Mouse (Mus musculus): ENCODE measurements around the gene Cabp1. TPM values are rescaled to one million over a fixed set of nuclear protein-coding genes. Genes with fewer than 3 reads are reported as not detected.
A peak's percentile ranks its signal among the peaks of the same experiment; 100 is the strongest.

Gene Cabp1
- polyA plus RNA-seq, 1 experiment from 2014 or later, result not detected

GRCm38 (mm10) chr5:115182925-115183324 is 11.3 kb downstream of the Cabp1 start:
- no peak overlapping the region for H3K27ac ChIP-seq (ENCODE audit: low read depth)
- H3K9ac ChIP-seq (replicated peaks), result no peak overlapping the region
- no peak overlapping the region for H3K4me3 ChIP-seq (ENCODE audit: low read depth, low read length)
- no peak for ATAC-seq
- no peak overlapping the region for H3K4me2 ChIP-seq (ENCODE audit: low read depth, low read length)
- no peaks in the 10 kb centered on the region for H3K9me3 ChIP-seq (ENCODE audit: low read length)
- peaks cover 40% of the 10 kb centered on the region for H3K27me3 ChIP-seq (ENCODE audit: insufficient read depth, low read length)
- H3K4me1 ChIP-seq (ENCODE audit: insufficient read depth), result peaks cover 9% of the 10 kb centered on the region
- no peak for TF ChIP-seq EP300 (IDR thresholded peaks at IDR 0.05; ENCODE audit: low read depth)
- no peak for TF ChIP-seq CTCF (IDR thresholded peaks at IDR 0.05; ENCODE audit: low read depth)
- no peak for DNase-seq
- WGBS (ENCODE audit: insufficient replicate concordance), result 60% methylated on average over 8 of the region's 8 CpGs
- no peaks in the 10 kb centered on the region for H3K36me3 ChIP-seq (replicated peaks; ENCODE audit: insufficient read depth, low read length)

- Histone ChIP-seq H3K27me3 (ENCODE audit: insufficient read depth, low read length) (peaks cover 27% of the 10 kb centered on the region), H3K4me3 (ENCODE audit: low read depth, low read length) (no peak overlapping the region), H3K9ac (replicated peaks) (no peak overlapping the region), H3K4me2 (ENCODE audit: low read depth, low read length) (no peak overlapping the region), H3K9me3 (ENCODE audit: low read length) (no peaks in the 10 kb centered on the region), H3K4me1 (ENCODE audit: insufficient read depth) (no peaks in the 10 kb centered on the region; the same call in 1 of the 2 replicates), H3K27ac (ENCODE audit: low read depth) (no peak overlapping the region), H3K36me3 (replicated peaks; ENCODE audit: insufficient read depth, low read length) (no peaks in the 10 kb centered on the region)
- TF ChIP-seq CTCF (IDR thresholded peaks at IDR 0.05; ENCODE audit: low read depth) (no peak), EP300 (IDR thresholded peaks at IDR 0.05; ENCODE audit: low read depth) (no peak)
- ATAC-seq (peak; percentile 5; the same call in 1 of the 2 replicates), DNase-seq (no peak)
- 63% methylated on average over 13 of the region's 13 CpGs for WGBS (ENCODE audit: insufficient replicate concordance)
Observed at GRCm38 (mm10) chr5:115181248-115181940, 12.8 kb downstream of the Cabp1 start.

GRCm38 (mm10) chr5:115179596-115179995 is 14.6 kb downstream of the Cabp1 start:
- Histone ChIP-seq H3K27ac (ENCODE audit: low read depth) (no peak overlapping the region), H3K27me3 (ENCODE audit: insufficient read depth, low read length) (peaks cover 10% of the 10 kb centered on the region; the same call in 1 of the 2 replicates), H3K4me2 (ENCODE audit: low read depth, low read length) (no peak overlapping the region), H3K9ac (replicated peaks) (no peak overlapping the region), H3K36me3 (replicated peaks; ENCODE audit: insufficient read depth, low read length) (no peaks in the 10 kb centered on the region), H3K4me1 (ENCODE audit: insufficient read depth) (no peaks in the 10 kb centered on the region; the same call in 1 of the 2 replicates), H3K4me3 (ENCODE audit: low read depth, low read length) (no peak overlapping the region), H3K9me3 (ENCODE audit: low read length) (no peaks in the 10 kb centered on the region)
- WGBS (ENCODE audit: insufficient replicate concordance), result 86% methylated on average over 11 of the region's 11 CpGs
- DNase-seq (no peak), ATAC-seq (no peak)
- TF ChIP-seq EP300 (IDR thresholded peaks at IDR 0.05; ENCODE audit: low read depth) (no peak), CTCF (IDR thresholded peaks at IDR 0.05; ENCODE audit: low read depth) (no peak)

GRCm38 (mm10) chr5:115177866-115178265 is 16.3 kb downstream of the Cabp1 start:
- Histone ChIP-seq H3K4me2 (ENCODE audit: low read depth, low read length) (no peak overlapping the region), H3K9me3 (ENCODE audit: low read length) (no peaks in the 10 kb centered on the region), H3K4me1 (ENCODE audit: insufficient read depth) (no peaks in the 10 kb centered on the region), H3K27me3 (ENCODE audit: insufficient read depth, low read length) (0 out of 2 replicates have a peak, but pooled peaks cover 4% of the 10 kb centered on the region), H3K36me3 (replicated peaks; ENCODE audit: insufficient read depth, low read length) (no peaks in the 10 kb centered on the region), H3K27ac (ENCODE audit: low read depth) (no peak overlapping the region), H3K4me3 (ENCODE audit: low read depth, low read length) (no peak overlapping the region), H3K9ac (replicated peaks) (no peak overlapping the region)
- no peak for ATAC-seq
- TF ChIP-seq EP300 (IDR thresholded peaks at IDR 0.05; ENCODE audit: low read depth) (no peak), CTCF (IDR thresholded peaks at IDR 0.05; ENCODE audit: low read depth) (no peak)
- WGBS (ENCODE audit: insufficient replicate concordance), result 73% methylated on average over 6 of the region's 6 CpGs
- DNase-seq, result no peak

- H3K4me1 ChIP-seq (ENCODE audit: insufficient read depth), result no peaks in the 10 kb centered on the region
- WGBS (ENCODE audit: insufficient replicate concordance), result 87% methylated on average over 1 of the region's 1 CpGs
Observed at GRCm38 (mm10) chr5:115174554-115174953, 19.6 kb downstream of the Cabp1 start.

GRCm38 (mm10) chr5:115170150-115170549 is 24.0 kb downstream of the Cabp1 start:
- no peak for DNase-seq
- H3K4me3 ChIP-seq (ENCODE audit: low read depth, low read length), result no peak overlapping the region

More at GRCm38 (mm10) chr5:115174554-115174953, 19.6 kb downstream of the Cabp1 start:
- Histone ChIP-seq H3K27me3 (ENCODE audit: insufficient read depth, low read length) (no peaks in the 10 kb centered on the region), H3K27ac (ENCODE audit: low read depth) (no peak overlapping the region), H3K9ac (replicated peaks) (no peak overlapping the region), H3K4me3 (ENCODE audit: low read depth, low read length) (no peak overlapping the region), H3K4me2 (ENCODE audit: low read depth, low read length) (no peak overlapping the region), H3K36me3 (replicated peaks; ENCODE audit: insufficient read depth, low read length) (no peaks in the 10 kb centered on the region), H3K9me3 (ENCODE audit: low read length) (no peaks in the 10 kb centered on the region)
- no peak for DNase-seq
- no peak for ATAC-seq
- TF ChIP-seq EP300 (IDR thresholded peaks at IDR 0.05; ENCODE audit: low read depth), result no peak
- peak; percentile 43 for TF ChIP-seq CTCF (IDR thresholded peaks at IDR 0.05; ENCODE audit: low read depth)

More at GRCm38 (mm10) chr5:115170150-115170549, 24.0 kb downstream of the Cabp1 start:
- Histone ChIP-seq H3K9me3 (ENCODE audit: low read length) (no peaks in the 10 kb centered on the region), H3K9ac (replicated peaks) (no peak overlapping the region), H3K4me2 (ENCODE audit: low read depth, low read length) (no peak overlapping the region), H3K27me3 (ENCODE audit: insufficient read depth, low read length) (no peaks in the 10 kb centered on the region), H3K4me1 (ENCODE audit: insufficient read depth) (peaks cover 16% of the 10 kb centered on the region), H3K27ac (ENCODE audit: low read depth) (no peak overlapping the region), H3K36me3 (replicated peaks; ENCODE audit: insufficient read depth, low read length) (no peaks in the 10 kb centered on the region)
- no peak for ATAC-seq
- 75% methylated on average over 8 of the region's 8 CpGs for WGBS (ENCODE audit: insufficient replicate concordance)
- TF ChIP-seq CTCF (IDR thresholded peaks at IDR 0.05; ENCODE audit: low read depth) (no peak), EP300 (IDR thresholded peaks at IDR 0.05; ENCODE audit: low read depth) (no peak)
